Mouse (Mus musculus) CH12F3 (cell line): ENCODE data around the gene Hormad2.

Source experiments
- in situ Hi-C: fragments of 300-500 bp; cut with MboI; formaldehyde crosslinking; loops from 2 replicates; pipeline ENCODE4 v1.14.3; 2020; ENCODE audit warnings: low sequenced_read_pairs

The Hormad2 gene

DNA sequence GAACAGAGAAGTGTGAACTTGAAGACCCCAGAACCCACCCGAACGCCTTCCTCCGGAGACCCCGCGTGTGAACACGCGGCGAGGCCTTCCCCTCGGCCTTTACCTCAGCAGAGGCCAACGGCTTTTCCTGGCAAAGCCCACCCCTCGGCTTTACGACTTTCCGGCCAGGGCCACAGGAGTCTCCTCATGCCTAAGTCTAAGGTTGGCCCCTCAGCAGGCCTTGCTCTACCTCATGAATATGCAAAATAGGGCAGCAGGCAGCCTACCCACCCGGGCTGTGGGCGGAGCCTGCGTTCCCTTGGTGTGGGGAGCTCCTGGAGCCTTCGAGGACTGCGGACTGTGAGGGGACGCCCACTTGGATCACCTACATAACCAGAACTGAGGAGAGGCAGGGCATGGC, at the start of gene Hormad2:
TSS of gene Hormad2 (minus strand) at position 128 of the 400 bp plus-strand sequence.
- in situ Hi-C loops, result no loop called here

DNA sequence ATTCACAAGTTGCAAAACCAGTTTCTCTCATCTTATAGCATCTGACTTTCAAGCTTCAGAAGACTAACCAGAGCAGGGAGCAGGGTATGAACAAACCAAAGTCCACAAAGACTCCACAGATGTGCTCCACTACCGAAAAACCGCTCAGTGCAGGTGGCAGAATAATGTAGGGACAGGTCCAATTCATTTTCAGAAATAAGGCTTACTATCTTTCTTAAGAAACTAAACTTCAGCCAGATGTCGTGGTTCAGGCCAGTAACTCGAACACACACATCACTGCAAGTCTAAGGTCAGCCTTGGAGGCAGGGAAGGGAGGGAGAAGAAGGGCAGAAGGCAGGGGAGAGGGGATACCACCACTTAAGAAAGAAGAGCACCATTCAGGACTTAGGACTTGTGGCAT, 48.3 kb upstream of the Hormad2 start:
- in situ Hi-C loops, result no loop called here

DNA sequence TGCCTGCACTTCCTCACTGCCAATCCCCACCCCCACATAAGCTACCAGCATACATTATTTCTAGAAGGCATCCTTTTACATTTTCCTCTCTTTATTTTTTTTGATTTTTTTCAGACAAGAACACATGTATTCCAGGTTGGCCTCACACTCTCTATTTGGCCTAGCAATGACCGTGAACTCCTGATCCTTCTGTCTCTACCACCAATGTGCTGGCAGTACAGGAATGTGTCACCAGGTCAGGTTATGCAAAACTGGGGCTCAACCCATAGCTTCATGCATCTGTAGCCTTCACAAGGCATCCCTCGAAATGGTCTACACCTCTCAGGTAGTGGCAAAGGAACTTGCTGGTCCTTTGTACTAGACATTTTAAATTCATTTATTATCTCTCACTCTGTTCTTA, 47.9 kb upstream of the Hormad2 start:
- in situ Hi-C loops, result no loop called here

DNA sequence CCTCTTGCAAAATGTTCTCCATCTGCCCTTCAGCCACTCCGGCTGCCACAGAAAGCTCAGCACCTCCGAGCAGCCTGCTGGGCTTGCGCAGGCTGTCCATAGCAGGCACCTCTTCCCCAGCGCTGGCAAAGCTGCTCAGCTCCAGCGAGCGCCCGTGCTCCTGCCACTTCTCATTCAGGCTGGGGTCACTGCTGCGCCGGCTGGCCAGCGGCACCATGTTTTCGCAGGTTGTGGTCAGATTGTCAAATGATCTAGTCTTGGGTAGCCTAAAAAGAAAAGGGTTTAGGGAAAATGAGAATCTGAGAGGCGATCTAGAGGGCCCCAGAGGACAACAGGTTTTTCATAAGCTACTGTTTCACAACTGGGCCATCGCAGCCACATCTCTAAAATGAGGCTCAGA, 47.5 kb upstream of the Hormad2 start:
- in situ Hi-C loops, result no loop called here

DNA sequence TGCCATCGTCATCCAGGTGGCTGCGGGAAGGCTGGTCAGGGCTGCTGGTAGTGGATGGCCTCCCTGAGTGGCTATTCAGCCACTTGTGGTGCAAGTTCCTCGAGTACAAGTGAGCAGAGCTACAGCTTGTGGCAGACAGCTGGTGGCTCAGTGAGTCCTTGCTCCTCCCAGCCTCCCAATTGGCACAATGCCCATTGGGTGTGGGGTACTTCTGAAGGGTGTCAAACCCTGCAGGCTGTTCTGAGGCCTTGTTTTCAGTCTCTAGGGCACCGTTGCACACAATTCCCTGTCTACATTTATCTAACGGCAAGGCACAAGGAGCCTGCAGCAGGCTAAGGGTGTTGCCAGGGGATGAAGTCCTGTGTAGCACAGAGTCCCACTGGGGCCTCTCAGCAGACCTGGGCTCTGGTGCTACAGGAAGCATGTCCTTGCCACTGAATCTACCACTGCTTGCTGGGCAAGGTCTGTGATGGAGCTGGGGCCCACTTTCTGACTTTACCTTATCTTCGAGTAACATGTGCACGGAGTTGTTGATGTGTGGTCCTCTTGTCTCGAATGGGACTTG, 46.6 kb upstream of the Hormad2 start:
- in situ Hi-C loops, result no loop called here

DNA sequence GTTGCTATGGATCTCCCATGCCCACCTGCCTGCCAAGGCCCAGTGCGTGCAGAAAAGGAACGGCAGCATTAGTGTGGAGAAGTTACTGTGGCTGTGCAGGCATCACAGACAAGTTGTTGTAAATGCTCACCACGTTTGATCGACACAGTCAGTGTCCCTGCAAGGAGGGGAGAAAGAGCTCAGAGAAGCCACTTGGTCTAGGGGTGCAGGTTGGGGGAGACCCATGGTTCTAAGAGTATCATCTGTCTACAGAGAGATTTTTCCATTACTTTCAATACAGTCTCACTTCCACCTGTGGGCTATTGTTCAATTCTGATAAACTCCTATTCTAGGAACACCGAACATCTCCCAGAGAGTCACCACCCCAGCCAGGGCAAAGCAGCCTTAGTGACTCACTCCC, 43.6 kb upstream of the Hormad2 start:
- in situ Hi-C loops, result no loop called here

DNA sequence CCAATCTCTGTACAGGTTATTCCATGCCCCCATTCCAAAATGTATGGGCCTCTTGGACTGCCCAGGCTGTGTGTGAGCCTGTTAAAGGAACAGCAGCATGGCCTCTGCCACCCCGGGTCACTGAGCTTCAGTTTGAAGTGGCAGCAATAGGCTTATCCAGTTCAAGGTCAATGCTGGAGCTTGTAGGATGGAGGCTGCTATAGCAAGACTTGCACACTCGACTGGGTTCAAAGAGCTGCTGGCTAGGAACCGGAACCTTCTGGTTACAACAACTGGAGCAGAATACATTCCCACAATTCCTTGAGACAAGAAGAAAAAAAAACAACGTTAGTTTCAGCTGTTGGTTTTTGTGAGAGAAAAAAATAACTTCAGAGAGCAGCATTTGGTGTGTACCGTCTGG, 41.7 kb upstream of the Hormad2 start:
- in situ Hi-C loops, result no loop called here

DNA sequence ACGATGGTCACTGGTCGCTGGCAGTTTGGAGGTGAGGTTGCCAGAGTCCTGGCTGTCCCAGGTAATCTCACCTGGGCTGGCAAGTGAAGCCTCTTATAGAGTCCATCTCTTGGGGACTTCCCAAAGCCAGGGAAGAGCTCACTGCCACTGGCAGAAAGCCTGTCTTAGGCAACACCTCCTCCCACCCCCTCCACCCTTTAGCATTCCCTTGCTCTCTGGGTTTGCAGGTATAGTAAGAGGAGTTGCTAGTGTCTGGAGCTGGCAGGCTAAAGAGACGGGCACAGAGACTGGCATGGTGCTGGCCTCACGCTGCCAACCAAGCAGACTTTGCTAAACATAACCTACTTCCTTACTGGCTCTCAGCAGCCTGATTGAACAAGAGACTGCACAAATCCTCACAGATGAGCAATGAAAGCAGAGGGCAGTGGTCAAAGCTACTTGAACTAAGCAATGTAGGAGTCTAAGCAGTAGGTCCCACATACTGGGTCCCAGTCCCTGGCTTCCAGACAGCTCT, 35.3 kb upstream of the Hormad2 start:
- in situ Hi-C loops, result no loop called here

DNA sequence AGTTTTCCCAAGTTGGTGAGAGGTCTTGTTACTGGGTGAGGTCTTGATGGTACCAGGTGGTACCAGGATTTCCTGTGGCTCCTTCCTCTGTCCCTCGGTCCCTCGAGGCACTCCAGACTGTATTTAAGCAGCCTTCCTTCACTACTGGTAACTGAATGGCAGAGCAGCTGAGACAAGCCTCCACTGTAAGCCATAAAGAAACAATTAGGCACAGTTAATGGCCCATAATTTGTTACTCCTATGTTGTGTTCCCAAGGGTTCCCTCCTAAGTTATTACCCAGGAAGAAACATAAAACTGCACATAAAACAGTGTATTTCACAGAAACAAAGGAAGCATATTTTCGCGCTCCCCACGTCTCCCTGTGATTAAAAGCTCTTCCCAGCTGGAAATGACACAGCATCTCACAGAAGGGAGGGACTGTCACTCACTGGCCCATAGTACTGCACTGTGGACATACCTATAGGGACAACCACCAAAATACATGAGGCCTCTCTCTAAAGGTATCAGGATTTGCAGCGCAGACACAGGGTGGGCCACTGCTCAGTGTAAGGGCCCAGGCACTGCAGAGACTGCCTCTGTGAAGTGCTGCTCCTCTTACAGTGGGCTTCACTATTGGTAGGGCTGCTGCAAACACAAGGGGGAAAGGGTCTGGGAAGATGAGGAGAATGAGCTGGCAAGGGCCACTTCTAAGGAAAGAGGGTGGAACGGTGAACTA, 31.7 kb upstream of the Hormad2 start:
- in situ Hi-C loops, result loop anchor here (5.0 kb wide), 1 partner anchor 1695 kb away; no protein-coding TSS in a partner anchor

DNA sequence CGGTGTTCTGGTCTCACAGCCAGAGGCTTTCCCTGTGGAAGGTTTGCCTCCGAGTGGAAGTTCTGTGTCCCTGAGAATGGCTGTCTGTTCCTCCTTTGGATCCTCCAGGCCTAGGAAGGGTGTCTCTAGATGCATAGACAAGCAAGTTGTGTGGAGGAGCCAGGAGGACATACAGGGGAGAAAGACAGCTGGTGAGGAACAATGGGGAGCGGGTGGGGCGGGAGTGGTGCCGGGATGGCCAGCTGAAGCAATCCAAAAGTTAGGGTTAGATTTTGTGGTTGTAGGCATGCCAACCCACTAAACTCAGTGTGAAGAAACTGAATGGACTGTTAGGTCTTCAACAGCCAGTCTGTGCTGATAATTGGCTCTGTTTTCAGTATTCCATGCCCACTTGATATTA, 30.8 kb upstream of the Hormad2 start:
- in situ Hi-C loops, result loop anchor here (5.0 kb wide), 1 partner anchor 1696 kb away; no protein-coding TSS in a partner anchor

DNA sequence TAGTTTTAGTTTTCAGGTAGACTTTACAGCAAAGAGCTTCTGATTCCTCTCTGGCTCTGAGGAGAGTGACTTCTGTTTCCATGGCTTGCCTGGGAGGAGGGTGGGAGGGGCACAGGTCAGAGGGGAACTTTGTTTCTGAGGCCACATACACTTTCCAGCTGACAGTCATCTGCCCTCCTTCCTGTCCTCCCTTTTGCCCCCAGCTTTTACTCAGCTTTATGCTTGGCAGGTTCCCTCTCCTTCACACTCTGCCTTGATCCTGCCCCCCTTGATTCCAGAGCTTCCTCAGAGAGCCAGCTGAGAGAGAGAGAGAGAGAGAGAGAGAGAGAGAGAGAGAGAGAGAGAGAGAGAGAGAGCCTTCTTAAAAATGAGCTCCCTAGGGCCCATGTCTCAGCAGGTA, 30.3 kb upstream of the Hormad2 start:
- in situ Hi-C loops, result loop anchor here (5.0 kb wide), 1 partner anchor 1696 kb away; no protein-coding TSS in a partner anchor

DNA sequence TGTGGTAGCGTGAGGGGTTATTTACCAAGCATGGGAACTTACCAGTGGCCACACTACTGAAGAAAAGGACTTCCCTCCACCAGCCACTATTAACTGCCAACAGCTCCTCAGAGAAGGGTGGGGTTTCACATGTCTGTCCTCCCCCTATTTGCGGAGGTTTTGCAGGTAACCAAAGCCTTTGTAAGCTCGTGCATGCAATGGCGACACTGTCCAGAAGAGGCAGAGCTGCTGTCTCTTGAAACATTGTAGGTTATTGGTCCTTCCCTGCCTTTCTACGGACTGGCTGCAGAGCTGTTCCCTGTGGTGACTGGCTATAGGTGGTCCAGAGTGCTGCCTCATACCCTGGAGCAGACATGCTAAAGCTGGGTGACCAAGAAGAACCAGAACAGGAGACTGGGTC, 28.2 kb upstream of the Hormad2 start:
- in situ Hi-C loops, result no loop called here

DNA sequence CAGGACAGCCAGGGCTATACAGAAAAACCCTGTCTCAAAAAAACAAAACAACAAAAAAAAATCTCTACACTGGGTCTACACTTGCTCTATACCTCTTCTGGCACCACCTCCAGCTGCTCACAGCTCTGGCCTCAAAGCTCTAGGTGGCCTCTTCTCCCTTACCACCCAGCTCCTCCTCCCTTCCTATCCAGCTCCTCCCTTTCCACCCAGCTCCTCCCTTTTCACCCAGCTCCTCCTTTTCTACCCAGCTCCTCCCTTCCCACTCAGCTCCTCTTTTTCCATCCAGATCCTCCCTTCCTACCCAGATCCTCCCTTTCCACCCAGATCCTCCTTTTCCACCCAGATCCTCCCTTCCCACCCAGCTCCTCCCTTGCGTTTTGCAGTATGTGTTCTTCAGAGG, 26.5 kb upstream of the Hormad2 start:
- in situ Hi-C loops, result no loop called here

DNA sequence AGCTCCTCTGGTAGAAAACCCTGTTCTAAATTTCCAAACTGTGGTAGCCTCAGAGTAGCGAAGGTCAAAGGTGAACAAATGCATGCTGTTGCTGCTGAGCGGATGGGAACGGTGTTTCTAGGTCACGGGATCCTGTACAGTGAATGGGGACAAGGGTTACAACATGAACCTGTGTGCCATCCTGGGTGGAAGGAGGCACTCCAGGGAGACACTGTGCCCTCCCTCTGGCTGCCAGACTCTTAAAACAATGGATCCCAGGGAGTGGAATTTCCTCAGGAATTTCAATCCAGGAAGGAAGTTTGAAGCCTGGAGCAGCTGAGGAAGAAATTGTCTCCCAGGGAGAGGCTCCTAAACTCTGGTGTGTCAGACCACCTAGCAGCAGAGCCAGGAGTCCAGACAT, 25.3 kb upstream of the Hormad2 start:
- in situ Hi-C loops, result no loop called here

DNA sequence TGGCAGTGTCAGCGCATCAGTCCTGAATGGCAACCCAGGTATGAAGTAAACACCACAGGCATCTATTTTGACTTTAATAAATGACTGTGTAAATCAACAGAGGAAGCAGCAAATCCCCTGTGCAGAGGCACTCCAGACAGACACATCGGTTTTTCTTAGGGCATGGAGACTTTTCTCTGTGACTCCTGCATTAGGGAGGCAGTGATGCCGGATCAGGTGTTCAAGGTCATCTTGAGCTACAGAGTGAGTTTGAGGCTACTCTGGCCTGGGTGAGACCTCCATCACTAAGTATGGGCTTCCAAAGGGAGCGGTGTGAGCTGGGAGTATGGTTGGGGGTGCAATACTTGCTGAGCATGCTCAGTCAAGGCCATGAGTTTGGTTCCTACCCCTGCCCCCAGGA, 23.7 kb upstream of the Hormad2 start:
- in situ Hi-C loops, result no loop called here

DNA sequence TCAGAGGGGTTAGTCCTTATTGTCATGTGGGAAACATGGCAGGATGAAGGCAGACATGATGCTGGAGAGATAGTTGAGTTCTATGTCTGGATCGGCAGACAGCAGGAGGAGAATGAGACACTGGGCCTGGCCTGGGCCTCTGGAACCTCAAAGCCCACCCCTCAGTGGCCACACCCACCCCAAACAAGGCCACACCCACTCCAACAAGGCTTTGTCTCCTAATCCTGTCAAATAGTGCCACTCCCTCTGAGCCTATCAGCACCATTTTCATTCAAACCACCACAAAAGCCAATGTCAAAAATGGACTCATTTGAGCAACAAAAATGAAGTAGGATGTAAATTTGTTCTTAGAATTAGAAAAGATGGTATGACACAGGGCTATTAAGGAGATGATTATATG, 23.3 kb upstream of the Hormad2 start:
- in situ Hi-C loops, result no loop called here

DNA sequence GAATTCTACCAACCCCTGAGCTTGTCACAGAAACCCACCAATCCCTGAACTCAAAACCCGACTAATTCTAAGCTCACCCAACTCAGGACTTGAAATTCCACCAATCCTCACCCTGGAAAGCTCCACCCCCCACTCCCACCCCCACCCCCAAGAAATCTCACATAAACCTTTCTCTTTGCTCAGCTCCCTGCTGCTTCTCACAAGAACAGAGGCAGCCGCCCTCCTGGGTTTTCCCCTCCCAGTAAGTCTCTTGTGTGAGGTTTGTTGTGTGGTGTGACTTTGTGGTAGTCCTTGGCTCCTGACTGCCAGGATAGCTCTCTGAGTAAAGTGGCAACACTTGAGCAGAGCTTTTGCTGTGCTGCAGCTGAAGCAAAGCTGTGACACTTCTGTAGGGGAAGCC, 22.0 kb upstream of the Hormad2 start:
- in situ Hi-C loops, result no loop called here

DNA sequence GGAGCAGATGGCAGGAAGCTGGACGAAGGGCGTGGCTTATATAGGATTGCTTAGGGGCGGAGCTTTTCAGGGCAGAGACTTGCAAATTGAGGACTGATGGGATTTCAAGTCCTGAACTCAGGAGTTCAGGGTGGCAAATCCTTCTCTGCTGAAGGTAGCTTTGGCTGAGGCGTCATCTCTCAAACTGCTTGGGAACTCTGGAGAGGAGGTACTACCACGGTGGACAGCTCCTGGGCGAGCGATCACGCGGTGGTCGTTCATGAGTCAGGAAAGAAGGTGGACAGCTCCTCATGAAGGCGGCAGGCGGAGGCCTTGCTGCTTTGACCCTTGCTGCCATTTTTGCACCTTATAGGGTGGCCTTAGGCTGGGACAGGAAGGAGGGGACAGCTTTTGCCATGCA, 20.2 kb upstream of the Hormad2 start:
- in situ Hi-C loops, result no loop called here

DNA sequence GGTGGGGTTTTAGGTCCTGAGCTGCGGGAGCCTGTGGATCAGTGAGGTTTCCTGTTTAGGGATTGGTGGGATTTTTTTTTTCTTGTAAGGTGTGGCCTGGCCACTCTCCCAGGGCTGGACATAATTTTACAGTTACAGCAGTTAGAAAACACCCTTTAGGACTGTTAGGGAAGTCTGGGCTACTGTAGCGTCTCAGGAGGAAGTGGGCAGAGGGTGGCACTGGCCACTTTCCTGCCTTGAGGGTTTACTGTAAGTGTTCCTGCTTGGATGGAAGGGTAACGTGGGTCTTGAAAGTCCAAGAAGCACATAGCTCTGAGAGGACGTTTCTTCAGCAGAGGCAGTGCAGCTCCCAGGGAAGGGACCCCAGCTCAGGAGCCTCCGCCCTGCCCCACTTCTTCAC, 19.7 kb upstream of the Hormad2 start:
- in situ Hi-C loops, result no loop called here

DNA sequence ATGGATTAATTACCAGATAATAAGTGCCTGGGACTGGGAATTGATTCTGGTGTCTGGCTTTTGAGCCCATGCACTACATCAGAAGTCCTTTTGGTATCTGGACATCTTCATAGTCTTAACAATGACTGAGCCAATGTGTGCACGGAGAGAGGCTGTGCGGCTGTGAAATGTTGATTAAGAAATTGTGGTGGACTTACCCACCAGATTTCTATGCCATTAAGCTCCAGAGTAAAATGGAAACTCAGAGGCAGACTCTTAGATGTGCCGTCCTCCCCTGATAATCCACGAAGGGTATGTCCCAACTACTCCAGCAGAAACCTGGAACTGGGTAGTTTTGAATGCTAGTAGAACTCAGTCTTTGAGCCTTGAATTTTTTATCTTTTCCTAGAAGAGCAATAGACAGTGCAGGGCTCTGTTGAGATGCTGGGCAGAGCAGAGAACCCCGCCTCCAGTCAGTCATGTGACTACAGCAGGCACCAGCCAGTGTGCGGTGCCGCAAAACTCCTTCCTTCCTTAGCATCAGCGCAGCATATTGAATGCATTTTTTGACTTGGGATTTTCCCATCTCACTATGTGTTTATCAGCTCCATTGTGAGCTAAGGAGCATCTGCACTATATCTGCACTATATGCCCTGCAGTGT, 14.1 kb upstream of the Hormad2 start:
- in situ Hi-C loops, result no loop called here

DNA sequence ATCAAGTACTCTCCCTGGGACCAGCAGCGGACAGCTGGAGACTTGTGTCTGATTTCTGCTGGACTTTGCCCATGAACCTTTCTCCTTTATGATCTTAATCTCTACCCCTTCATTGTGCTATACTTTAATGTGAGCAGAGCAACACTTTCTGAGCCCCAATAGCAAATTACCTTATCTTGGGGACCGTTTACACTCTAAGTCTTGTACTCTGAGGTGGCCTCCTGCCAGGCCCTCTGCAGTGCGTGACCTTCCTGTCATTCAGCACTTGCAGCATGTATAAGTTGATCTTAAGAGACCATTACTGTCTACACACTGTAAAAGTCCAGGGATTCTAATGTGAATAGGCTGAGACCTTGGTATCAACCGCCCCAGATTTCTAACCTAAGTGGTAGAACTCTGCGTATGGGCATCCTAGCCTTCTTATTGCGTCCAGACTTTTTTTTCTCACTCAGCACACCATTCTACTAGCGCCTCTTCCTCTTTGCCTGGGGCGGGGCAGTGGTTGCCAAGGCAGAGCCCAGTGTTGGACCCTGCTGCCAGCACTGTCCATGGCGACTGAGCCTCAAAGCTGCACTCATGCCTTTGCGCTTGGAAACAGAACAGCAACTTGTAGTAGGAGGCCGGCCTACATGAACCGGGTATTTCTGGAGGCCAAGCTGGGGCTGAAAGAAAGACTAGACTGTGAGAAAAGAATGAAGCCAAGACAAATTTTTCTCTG, 11.7 kb upstream of the Hormad2 start:
- in situ Hi-C loops, result no loop called here
